Mouse (Mus musculus): ENCODE measurements around the gene Cdc123. TPM values are rescaled to one million over a fixed set of nuclear protein-coding genes. Genes with fewer than 3 reads are reported as not detected.
"Not testable (repeated sequence)": the region's sequence is repeated elsewhere in the genome, so short reads cannot be mapped to it uniquely, and the experiment has no call there.

The Cdc123 gene
- polyA plus RNA-seq, 1 experiment from 2014 or later: 308 TPM

- Histone ChIP-seq H3K4me2 (no peak overlapping the region), H3K4me3 (no peak overlapping the region), H3K27ac (replicated peaks) (no peak overlapping the region), H3K4me1 (replicated peaks) (peaks cover 11% of the 10 kb centered on the region), H3K36me3 (peaks cover 57% of the 10 kb centered on the region), H3K9me3 (no peaks in the 10 kb centered on the region), H3K27me3 (no peaks in the 10 kb centered on the region), H3K9ac (no peak overlapping the region)
- 97% methylated on average over 11 of the region's 11 CpGs for WGBS
- no peak for ATAC-seq (ENCODE audit: low read depth)
Measured at GRCm38 (mm10) chr2:5840815-5841214, 4.1 kb downstream of the Cdc123 start.

GRCm38 (mm10) chr2:5825265-5825913, 19.6 kb downstream of the Cdc123 start:
- no peak overlapping the region for H3K27ac ChIP-seq (replicated peaks)
- H3K36me3 ChIP-seq: peaks cover 56% of the 10 kb centered on the region
- H3K4me1 ChIP-seq (replicated peaks): no peaks in the 10 kb centered on the region
- no peak overlapping the region for H3K9ac ChIP-seq
- 94% methylated on average over 5 of the region's 5 CpGs for WGBS
- H3K4me3 ChIP-seq: no peak overlapping the region
- no peak for ATAC-seq (ENCODE audit: low read depth)
- H3K27me3 ChIP-seq: no peaks in the 10 kb centered on the region
- no peak overlapping the region for H3K4me2 ChIP-seq
- H3K9me3 ChIP-seq: no peaks in the 10 kb centered on the region

GRCm38 (mm10) chr2:5824685-5825084, 20.3 kb downstream of the Cdc123 start:
- Histone ChIP-seq H3K27ac (replicated peaks) (no peak overlapping the region), H3K4me2 (no peak overlapping the region), H3K27me3 (no peaks in the 10 kb centered on the region), H3K9ac (no peak overlapping the region), H3K36me3 (peaks cover 58% of the 10 kb centered on the region), H3K4me1 (replicated peaks) (no peaks in the 10 kb centered on the region), H3K9me3 (no peaks in the 10 kb centered on the region), H3K4me3 (no peak overlapping the region)
- ATAC-seq (ENCODE audit: low read depth): no peak
- 91% methylated on average over 5 of the region's 5 CpGs for WGBS

GRCm38 (mm10) chr2:5824213-5824612, 20.8 kb downstream of the Cdc123 start:
- Histone ChIP-seq H3K4me3 (no peak overlapping the region), H3K4me1 (replicated peaks) (no peaks in the 10 kb centered on the region), H3K9me3 (no peaks in the 10 kb centered on the region), H3K27ac (replicated peaks) (no peak overlapping the region), H3K27me3 (no peaks in the 10 kb centered on the region), H3K4me2 (no peak overlapping the region), H3K36me3 (peaks cover 63% of the 10 kb centered on the region), H3K9ac (no peak overlapping the region)
- no peak for ATAC-seq (ENCODE audit: low read depth)
- 15% methylated on average over 1 of the region's 1 CpGs for WGBS

- Histone ChIP-seq H3K4me2 (no peak overlapping the region), H3K27me3 (no peaks in the 10 kb centered on the region), H3K27ac (replicated peaks) (no peak overlapping the region), H3K9me3 (no peaks in the 10 kb centered on the region), H3K4me1 (replicated peaks) (no peaks in the 10 kb centered on the region), H3K4me3 (no peak overlapping the region), H3K9ac (no peak overlapping the region), H3K36me3 (peaks cover 71% of the 10 kb centered on the region)
- no peak for ATAC-seq (ENCODE audit: low read depth)
- 96% methylated on average over 6 of the region's 6 CpGs for WGBS
Measured at GRCm38 (mm10) chr2:5822449-5822848, 22.5 kb downstream of the Cdc123 start.

GRCm38 (mm10) chr2:5821264-5821663, 23.7 kb downstream of the Cdc123 start:
- peaks cover 72% of the 10 kb centered on the region for H3K36me3 ChIP-seq

GRCm38 (mm10) chr2:5811235-5811782, 33.7 kb downstream of the Cdc123 start:
- Histone ChIP-seq H3K27me3 (no peaks in the 10 kb centered on the region), H3K9me3 (no peaks in the 10 kb centered on the region), H3K27ac (replicated peaks) (no peak overlapping the region), H3K4me2 (no peak overlapping the region), H3K36me3 (peaks cover 62% of the 10 kb centered on the region), H3K4me3 (no peak overlapping the region), H3K9ac (no peak overlapping the region), H3K4me1 (replicated peaks) (no peaks in the 10 kb centered on the region)
- 83% methylated on average over 5 of the region's 5 CpGs for WGBS
- no peak for ATAC-seq (ENCODE audit: low read depth)

More at GRCm38 (mm10) chr2:5821264-5821663, 23.7 kb downstream of the Cdc123 start:
- no peaks in the 10 kb centered on the region for H3K27me3 ChIP-seq
- H3K27ac ChIP-seq (replicated peaks): no peak overlapping the region
- 90% methylated on average over 10 of the region's 10 CpGs for WGBS
- no peak overlapping the region for H3K4me2 ChIP-seq
- no peaks in the 10 kb centered on the region for H3K9me3 ChIP-seq
- H3K4me1 ChIP-seq (replicated peaks): no peaks in the 10 kb centered on the region
- ATAC-seq (ENCODE audit: low read depth): no peak
- H3K9ac ChIP-seq: no peak overlapping the region
- no peak overlapping the region for H3K4me3 ChIP-seq

- Histone ChIP-seq H3K9ac (no peak overlapping the region), H3K36me3 (peaks cover 63% of the 10 kb centered on the region), H3K4me3 (no peak overlapping the region), H3K27me3 (no peaks in the 10 kb centered on the region), H3K27ac (replicated peaks) (no peak overlapping the region), H3K4me1 (replicated peaks) (no peaks in the 10 kb centered on the region), H3K4me2 (no peak overlapping the region), H3K9me3 (no peaks in the 10 kb centered on the region)
- 94% methylated on average over 5 of the region's 5 CpGs for WGBS
- ATAC-seq (ENCODE audit: low read depth): no peak
Measured at GRCm38 (mm10) chr2:5810036-5810718, 34.8 kb downstream of the Cdc123 start.

GRCm38 (mm10) chr2:5806201-5806600, 38.8 kb downstream of the Cdc123 start:
- H3K9me3 ChIP-seq; ATAC-seq (ENCODE audit: low read depth); H3K4me2 ChIP-seq; H3K9ac ChIP-seq; H3K4me3 ChIP-seq; H3K27me3 ChIP-seq; H3K4me1 ChIP-seq (replicated peaks); H3K27ac ChIP-seq (replicated peaks): not testable (repeated sequence)
- peaks cover 72% of the 10 kb centered on the region for H3K36me3 ChIP-seq
- WGBS: 89% methylated on average over 3 of the region's 3 CpGs

GRCm38 (mm10) chr2:5805228-5805627, 39.7 kb downstream of the Cdc123 start:
- Histone ChIP-seq H3K4me2 (no peak overlapping the region), H3K4me3 (no peak overlapping the region), H3K27me3 (no peaks in the 10 kb centered on the region), H3K9me3 (no peaks in the 10 kb centered on the region), H3K27ac (replicated peaks) (no peak overlapping the region), H3K4me1 (replicated peaks) (no peaks in the 10 kb centered on the region), H3K9ac (no peak overlapping the region), H3K36me3 (peaks cover 73% of the 10 kb centered on the region)
- WGBS: 94% methylated on average over 7 of the region's 7 CpGs
- no peak for ATAC-seq (ENCODE audit: low read depth)

- Histone ChIP-seq H3K36me3 (peaks cover 71% of the 10 kb centered on the region), H3K4me3 (no peak overlapping the region), H3K9ac (no peak overlapping the region), H3K4me2 (no peak overlapping the region), H3K27ac (replicated peaks) (no peak overlapping the region), H3K9me3 (no peaks in the 10 kb centered on the region), H3K27me3 (no peaks in the 10 kb centered on the region), H3K4me1 (replicated peaks) (no peaks in the 10 kb centered on the region)
- ATAC-seq (ENCODE audit: low read depth): no peak
- 93% methylated on average over 6 of the region's 6 CpGs for WGBS
Measured at GRCm38 (mm10) chr2:5804440-5805045, 40.4 kb downstream of the Cdc123 start.

GRCm38 (mm10) chr2:5801927-5802590, 42.9 kb downstream of the Cdc123 start:
- H3K27me3 ChIP-seq: no peaks in the 10 kb centered on the region
- no peak overlapping the region for H3K27ac ChIP-seq (replicated peaks)
- no peak for ATAC-seq (ENCODE audit: low read depth)
- no peaks in the 10 kb centered on the region for H3K9me3 ChIP-seq
- H3K4me1 ChIP-seq (replicated peaks): no peaks in the 10 kb centered on the region
- H3K36me3 ChIP-seq: peaks cover 70% of the 10 kb centered on the region
- H3K4me2 ChIP-seq: no peak overlapping the region
- no peak overlapping the region for H3K9ac ChIP-seq
- H3K4me3 ChIP-seq: no peak overlapping the region
- 94% methylated on average over 10 of the region's 10 CpGs for WGBS
